Mouse (Mus musculus) MEL (cell line): ENCODE measurements around the gene Pphln1. TPM values are rescaled to one million over a fixed set of nuclear protein-coding genes. Genes with fewer than 3 reads are reported as not detected.

Source experiments
- DNase-seq: peaks from one replicate; pipeline ENCODE4 v3.0.0; 2011; ENCODE audit warnings: low read depth, low spot score
- H3K27ac ChIP-seq: 2 replicates; pipeline ENCODE4 v1.5.1; 2012; ENCODE audit warnings: low read depth, mild to moderate bottlenecking, control low read depth, low read length, moderate library complexity; ENCODE audit not compliant: control insufficient read depth
- H3K27me3 ChIP-seq, 2 experiments: fragments of 150-350 bp in 1 of 2; sonication (generic) in 1 of 2; 2 replicates each; pipeline ENCODE4 v1.6.1; 2012; ENCODE audit warnings: low read length in 2 of 2, mild to moderate bottlenecking in 2 of 2, improper control_type of control experiment in 1 of 2, moderate library complexity in 1 of 2; ENCODE audit not compliant: insufficient read depth in 2 of 2, control insufficient read depth in 1 of 2
- H3K36me3 ChIP-seq, 2 experiments: 2 replicates each; pipeline ENCODE4 v1.6.1; 2012 to 2014; ENCODE audit warnings: low read length in 2 of 2, improper control_type of control experiment in 1 of 2, inconsistent platforms in 1 of 2, mild to moderate bottlenecking in 1 of 2; ENCODE audit not compliant: insufficient read depth in 2 of 2, control insufficient read depth in 1 of 2
- H3K4me1 ChIP-seq, 2 experiments: fragments of 150-350 bp in 1 of 2; sonication (generic) in 1 of 2; 2 replicates each; pipeline ENCODE4 v1.6.1; 2012; ENCODE audit warnings: low read length in 2 of 2, improper control_type of control experiment in 1 of 2, mild to moderate bottlenecking in 1 of 2; ENCODE audit not compliant: insufficient read depth in 2 of 2, control insufficient read depth in 1 of 2
- H3K4me3 ChIP-seq, 2 experiments: fragments of 150-350 bp in 1 of 2; sonication (generic) in 1 of 2; 2 replicates each; pipeline ENCODE4 v1.5.1; 2012; ENCODE audit warnings: low read depth in 2 of 2, low read length in 2 of 2, mild to moderate bottlenecking in 2 of 2, moderate library complexity in 2 of 2, control low read depth in 1 of 2, improper control_type of control experiment in 1 of 2; ENCODE audit not compliant: control insufficient read depth in 1 of 2, insufficient read depth in 1 of 2
- H3K79me2 ChIP-seq: 2 replicates; pipeline ENCODE4 v1.6.1; 2012; ENCODE audit warnings: mild to moderate bottlenecking, low read length, moderate library complexity; ENCODE audit not compliant: control insufficient read depth, poor library complexity, insufficient read depth
- H3K9ac ChIP-seq: 2 replicates; pipeline ENCODE4 v1.6.1; 2012; ENCODE audit warnings: low read depth, mild to moderate bottlenecking, control low read depth, low read length, moderate library complexity; ENCODE audit not compliant: control insufficient read depth, poor library complexity, severe bottlenecking
- H3K9me3 ChIP-seq: fragments of 150-350 bp; sonication (generic); replicated peaks from 2 replicates; pipeline ENCODE4 v1.6.1; 2012; ENCODE audit warnings: mild to moderate bottlenecking, low read length, improper control_type of control experiment, moderate library complexity; ENCODE audit not compliant: insufficient read depth
- CHD2 ChIP-seq: IDR thresholded peaks from 2 replicates; pipeline ENCODE4 v1.6.1; 2011; ENCODE audit warnings: low read length, improper control_type of control experiment
- CTCF ChIP-seq, 3 experiments: IDR thresholded peaks in 2 of 3; conservative IDR thresholded peaks in 1 of 3; 2 replicates each; pipeline ENCODE4 v1.5.1; 2011 to 2012; ENCODE audit warnings: low read length in 3 of 3, low read depth in 2 of 3, mild to moderate bottlenecking in 2 of 3, improper control_type of control experiment in 1 of 3, inconsistent platforms in 1 of 3, mixed read lengths in 1 of 3, moderate library complexity in 1 of 3; ENCODE audit not compliant: control insufficient read depth in 1 of 3, insufficient read depth in 1 of 3, poor library complexity in 1 of 3, severe bottlenecking in 1 of 3
- MAFK ChIP-seq: IDR thresholded peaks from 2 replicates; pipeline ENCODE4 v1.6.1; 2011; ENCODE audit warnings: low read depth, mild to moderate bottlenecking, low read length, improper control_type of control experiment, borderline replicate concordance
- MEF2A ChIP-seq: IDR thresholded peaks from 2 replicates; pipeline ENCODE4 v1.6.1; 2014; ENCODE audit warnings: low read depth, mild to moderate bottlenecking, inconsistent platforms, low read length, improper control_type of control experiment; ENCODE audit not compliant: poor library complexity, insufficient replicate concordance, severe bottlenecking; ENCODE audit errors: extremely low read depth
- MYB ChIP-seq: IDR thresholded peaks from 2 replicates; pipeline ENCODE4 v1.6.1; 2011; ENCODE audit warnings: mild to moderate bottlenecking, low read depth, low read length, improper control_type of control experiment
- NRF1 ChIP-seq: IDR thresholded peaks from 2 replicates; pipeline ENCODE4 v1.6.1; 2014; ENCODE audit warnings: low read depth, mild to moderate bottlenecking, inconsistent platforms, low read length, improper control_type of control experiment, moderate library complexity; ENCODE audit not compliant: poor library complexity, insufficient read depth, severe bottlenecking
- POLR2A ChIP-seq, 2 experiments: IDR thresholded peaks; 2 replicates each; pipeline ENCODE4 v1.6.1; 2011 to 2012; ENCODE audit warnings: low read length in 2 of 2, mild to moderate bottlenecking in 2 of 2, control low read depth in 1 of 2, improper control_type of control experiment in 1 of 2, low read depth in 1 of 2, moderate library complexity in 1 of 2; ENCODE audit not compliant: control insufficient read depth in 1 of 2, insufficient read depth in 1 of 2, poor library complexity in 1 of 2
- POLR2AphosphoS2 ChIP-seq: IDR thresholded peaks from 2 replicates; pipeline ENCODE4 v1.6.1; 2011; ENCODE audit warnings: low read length, improper control_type of control experiment
- RAD21 ChIP-seq: IDR thresholded peaks from 2 replicates; pipeline ENCODE4 v1.6.1; 2011; ENCODE audit warnings: mild to moderate bottlenecking, low read depth, low read length, improper control_type of control experiment
- TCF12 ChIP-seq: IDR thresholded peaks from 2 replicates; pipeline ENCODE4 v1.6.1; 2014; ENCODE audit warnings: low read depth, mild to moderate bottlenecking, inconsistent platforms, low read length, improper control_type of control experiment, moderate library complexity
- USF2 ChIP-seq, 2 experiments: IDR thresholded peaks; 2 replicates each; pipeline ENCODE4 v1.6.1; 2011 to 2012; ENCODE audit warnings: improper control_type of control experiment in 2 of 2, low read length in 2 of 2, borderline replicate concordance in 1 of 2, inconsistent platforms in 1 of 2, low read depth in 1 of 2, mild to moderate bottlenecking in 1 of 2; ENCODE audit not compliant: insufficient read depth in 1 of 2
- ZKSCAN1 ChIP-seq: IDR thresholded peaks from 2 replicates; pipeline ENCODE4 v1.6.1; 2012; ENCODE audit warnings: low read depth, mild to moderate bottlenecking, inconsistent platforms, low read length, improper control_type of control experiment, moderate library complexity
- ZMIZ1 ChIP-seq: IDR thresholded peaks from 2 replicates; pipeline ENCODE4 v1.6.1; 2012; ENCODE audit warnings: low read depth, mild to moderate bottlenecking, inconsistent platforms, low read length, improper control_type of control experiment, moderate library complexity
- polyA plus RNA-seq, 2 experiments: library from polyadenylated mRNA; stranded (reverse) in 1 of 2; unstranded in 1 of 2; fragments of >175 nt in 1 of 2; fragments of >200 nt in 1 of 2; gene quantifications; 2 replicates each; pipeline versions ENCODE4 v1.2.1 to v1.2.4; 2012; ENCODE audit warnings: low replicate concordance in 2 of 2, low read depth in 1 of 2; ENCODE audit not compliant: insufficient read length in 2 of 2, insufficient read depth in 1 of 2, missing spikeins in 1 of 2
- total RNA-seq: library from RNA; depleted of rRNA; stranded (reverse); fragments of 300-350 nt; gene quantifications from 2 replicates; pipeline ENCODE4 v1.2.3, GENCODE M21; 2012; rRNA removed

The Pphln1 gene
- total and polyA plus RNA-seq, 3 experiments: 43.4 to 63.0 (median 50.1) TPM

- Histone ChIP-seq H3K9ac (no peak overlapping the region), H3K4me1 (no peaks in the 10 kb centered on the region), H3K36me3 (no peaks in the 10 kb centered on the region), H3K27ac (no peak overlapping the region), H3K79me2 (no peaks in the 10 kb centered on the region), H3K9me3 (no peaks in the 10 kb centered on the region), H3K27me3 (no peaks in the 10 kb centered on the region; a peak in 1 of 4 replicates), H3K4me3 (no peak overlapping the region)
- DNase-seq: no peak
- TF ChIP-seq NRF1 (no peak), MEF2A (no peak), TCF12 (no peak), ZMIZ1 (no peak), POLR2AphosphoS2 (no peak), CTCF (IDR thresholded peaks at IDR 0.05 in 2 of 3, conservative IDR thresholded peaks at IDR 0.05 in 1 of 3; ENCODE audit: control insufficient read depth in 1 of 3, insufficient read depth in 1 of 3, low read depth in 2 of 3, low read length in 3 of 3, poor library complexity in 1 of 3, severe bottlenecking in 1 of 3) (no peak), POLR2A (IDR thresholded peaks at IDR 0.05; ENCODE audit: control insufficient read depth in 1 of 2, insufficient read depth in 1 of 2, low read depth in 1 of 2, low read length in 2 of 2, poor library complexity in 1 of 2) (no peak), MAFK (no peak), USF2 (IDR thresholded peaks at IDR 0.05; ENCODE audit: borderline replicate concordance in 1 of 2, insufficient read depth in 1 of 2, low read depth in 1 of 2, low read length in 2 of 2) (no peak), CHD2 (no peak), ZKSCAN1 (no peak), MYB (no peak), RAD21 (no peak)
Observed at GRCm38 (mm10) chr15:93539415-93539814, 141.3 kb downstream of the Pphln1 start.

Other genes starting within 250 kb of the Pphln1 start
- gene Gxylt1, start 123.2 kb upstream of the Pphln1 start, total RNA-seq: 5.3 and 6.0 TPM in 2 replicates
- gene Gxylt1, start 123.2 kb upstream of the Pphln1 start, polyA plus RNA-seq: 10 to 100 TPM in 1 of 2 experiments, 1 to 10 TPM in 1; 9.9 to 48.9 TPM
- 37.7 and 39.7 TPM in 2 replicates for gene Yaf2, start 61.4 kb upstream of the Pphln1 start, total RNA-seq
- 10 to 100 TPM in 1 of 2 experiments, not detected in 1; 50.7 TPM for gene Yaf2, start 61.4 kb upstream of the Pphln1 start, polyA plus RNA-seq
- gene Zcrb1, start within 50 bp of the Pphln1 start, total RNA-seq: 60.2 and 70.0 TPM in 2 replicates
- 100 to 1,000 TPM in 1 of 2 experiments, not detected in 1; 149 TPM for gene Zcrb1, start within 50 bp of the Pphln1 start, polyA plus RNA-seq
- gene Prickle1, start 197.5 kb downstream of the Pphln1 start, total RNA-seq: 0.03 TPM in 1 of 2 replicates, not detected in the other
- gene Prickle1, start 197.5 kb downstream of the Pphln1 start, polyA plus RNA-seq: under 1 TPM in 1 of 2 experiments, not detected in 1; 0.08 TPM